Mouse (Mus musculus) hindbrain, embryonic 15.5 days (tissue): Measurements from ENCODE around the gene Pla1a. TPM values are rescaled to one million over a fixed set of nuclear protein-coding genes. Genes with fewer than 3 reads are reported as not detected.

ENCODE experiments used
- ATAC-seq: fragments of 200-750 bp; cut with Nextera tagmentation; 2 replicates; pipeline ENCODE4 v1.8.0; 2017; ENCODE audit warnings: low read depth, moderate number of reproducible peaks, moderate TSS enrichment; ENCODE audit not compliant: low FRiP score
- H3K27ac ChIP-seq: fragments of 300-500 bp; sonication (generic); replicated peaks from 2 replicates; pipeline ENCODE4 v1.5.1; 2015; ENCODE audit warnings: mild to moderate bottlenecking, inconsistent platforms
- H3K27me3 ChIP-seq: fragments of 300-500 bp; sonication (generic); 2 replicates; pipeline ENCODE4 v1.6.1; 2015; ENCODE audit warnings: control low read depth, inconsistent platforms
- H3K36me3 ChIP-seq: fragments of 300-500 bp; sonication (generic); 2 replicates; pipeline ENCODE4 v1.6.1; 2015; ENCODE audit warnings: control low read depth, inconsistent platforms
- H3K4me1 ChIP-seq: fragments of 300-500 bp; sonication (generic); replicated peaks from 2 replicates; pipeline ENCODE4 v1.6.1; 2015; ENCODE audit warnings: control low read depth, inconsistent platforms
- H3K4me2 ChIP-seq: fragments of 300-500 bp; sonication (generic); 2 replicates; pipeline ENCODE4 v1.6.1; 2015; ENCODE audit warnings: moderate library complexity, mild to moderate bottlenecking, inconsistent platforms
- H3K4me3 ChIP-seq: fragments of 300-500 bp; sonication (generic); 2 replicates; pipeline ENCODE4 v1.5.1; 2015; ENCODE audit warnings: mild to moderate bottlenecking, inconsistent platforms
- H3K9ac ChIP-seq: fragments of 300-500 bp; sonication (generic); 2 replicates; pipeline ENCODE4 v1.6.1; 2015; ENCODE audit warnings: inconsistent platforms
- H3K9me3 ChIP-seq: fragments of 300-500 bp; sonication (generic); 2 replicates; pipeline ENCODE4 v1.6.1; 2016; ENCODE audit warnings: control low read depth, inconsistent platforms
- WGBS: fragments of 180-500 bp; shearing (Covaris S2); methylation state at CpG from one replicate; pipeline ENCODE4 v1.1.7; 2015; 5-methylcytosine and 5-hydroxymethylcytosine counted together
- polyA plus RNA-seq: library from polyadenylated mRNA; unstranded; fragments of >200 nt; fragmentation: Nextera tagmentation; extraction: Ambion mirVana; gene quantifications from 2 replicates; pipeline ENCODE4 v1.2.1, GENCODE M21; 2015

Gene Pla1a
- polyA plus RNA-seq, 1 experiment from 2014 or later = 0.45 TPM

GRCm38 (mm10) chr16:38392126-38392894 lies 40.6 kb downstream of the Pla1a start:
- H3K27me3 ChIP-seq = no peaks in the 10 kb centered on the region
- H3K4me1 ChIP-seq = no peaks in the 10 kb centered on the region
- no peak overlapping the region for H3K9ac ChIP-seq
- no peak overlapping the region for H3K4me2 ChIP-seq
- WGBS = 81% methylated on average over 23 of the region's 23 CpGs
- no peaks in the 10 kb centered on the region for H3K36me3 ChIP-seq
- H3K27ac ChIP-seq = no peak overlapping the region
- ATAC-seq = no peak
- no peaks in the 10 kb centered on the region for H3K9me3 ChIP-seq
- H3K4me3 ChIP-seq = no peak overlapping the region

GRCm38 (mm10) chr16:38390322-38390721 lies 42.6 kb downstream of the Pla1a start:
- H3K9ac ChIP-seq = no peak overlapping the region
- no peaks in the 10 kb centered on the region for H3K27me3 ChIP-seq
- H3K4me1 ChIP-seq = no peaks in the 10 kb centered on the region
- 93% methylated on average over 7 of the region's 7 CpGs for WGBS
- no peak for ATAC-seq
- no peaks in the 10 kb centered on the region for H3K9me3 ChIP-seq
- no peak overlapping the region for H3K27ac ChIP-seq
- no peak overlapping the region for H3K4me3 ChIP-seq
- H3K4me2 ChIP-seq = no peak overlapping the region
- no peaks in the 10 kb centered on the region for H3K36me3 ChIP-seq

DNA sequence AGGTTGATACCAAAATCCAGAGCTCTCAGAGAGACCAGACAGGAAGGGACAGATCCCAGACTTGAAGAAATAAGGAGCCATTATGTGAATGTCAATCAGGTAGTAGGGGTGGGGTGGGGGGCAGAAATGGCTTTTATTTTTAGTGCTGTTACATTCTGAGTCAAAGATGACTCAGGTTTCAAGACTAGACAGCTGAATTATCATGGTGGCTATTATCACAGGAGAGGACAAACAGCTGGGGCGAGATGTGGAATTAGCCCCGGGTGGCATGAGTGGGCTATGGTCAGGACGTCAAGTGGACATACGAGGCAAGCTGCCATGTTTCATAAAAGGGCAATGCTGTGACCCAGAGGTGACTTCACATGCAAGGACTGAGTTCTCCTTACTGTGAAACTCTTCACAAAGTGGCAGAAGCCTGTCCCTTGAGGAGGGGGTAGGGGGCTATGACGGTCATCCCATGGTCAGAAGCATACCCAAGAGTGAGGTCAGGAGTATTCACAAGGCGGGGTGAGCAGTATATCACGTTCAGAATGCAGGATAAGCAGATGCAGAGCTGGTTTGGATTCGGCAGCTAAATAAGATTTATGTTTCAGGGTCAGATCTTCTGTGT lies 43.6 kb downstream of the Pla1a start:
- Histone ChIP-seq H3K27ac (no peak overlapping the region), H3K36me3 (no peaks in the 10 kb centered on the region), H3K4me2 (no peak overlapping the region), H3K27me3 (no peaks in the 10 kb centered on the region), H3K9ac (no peak overlapping the region), H3K4me3 (no peak overlapping the region), H3K4me1 (no peaks in the 10 kb centered on the region), H3K9me3 (no peaks in the 10 kb centered on the region)
- no peak for ATAC-seq
- 80% methylated on average over 8 of the region's 8 CpGs for WGBS

DNA sequence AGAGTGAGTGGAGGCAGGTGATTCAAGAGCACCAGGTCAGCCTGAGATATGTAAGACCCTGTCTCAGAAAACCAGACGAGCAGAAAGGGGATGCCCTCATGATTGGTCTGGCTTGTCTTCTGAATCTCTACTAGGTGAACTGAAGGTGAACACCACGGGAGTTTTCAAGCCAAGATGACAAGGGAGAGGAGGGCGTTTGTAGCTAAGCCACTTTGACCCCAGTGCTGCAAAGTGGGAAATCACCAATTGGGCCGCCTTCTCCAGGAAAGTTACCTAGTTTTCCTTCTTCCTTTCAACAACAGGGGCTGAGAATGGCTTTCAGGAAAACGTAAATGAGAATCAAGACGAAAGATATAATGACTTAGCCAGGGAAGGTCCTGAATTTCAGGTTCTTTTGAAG lies 44.2 kb downstream of the Pla1a start:
- ATAC-seq = no peak
- Histone ChIP-seq H3K4me1 (no peaks in the 10 kb centered on the region), H3K27ac (no peak overlapping the region), H3K36me3 (no peaks in the 10 kb centered on the region), H3K9ac (no peak overlapping the region), H3K9me3 (no peaks in the 10 kb centered on the region), H3K27me3 (no peaks in the 10 kb centered on the region), H3K4me2 (no peak overlapping the region), H3K4me3 (no peak overlapping the region)
- 80% methylated on average over 6 of the region's 6 CpGs for WGBS

DNA sequence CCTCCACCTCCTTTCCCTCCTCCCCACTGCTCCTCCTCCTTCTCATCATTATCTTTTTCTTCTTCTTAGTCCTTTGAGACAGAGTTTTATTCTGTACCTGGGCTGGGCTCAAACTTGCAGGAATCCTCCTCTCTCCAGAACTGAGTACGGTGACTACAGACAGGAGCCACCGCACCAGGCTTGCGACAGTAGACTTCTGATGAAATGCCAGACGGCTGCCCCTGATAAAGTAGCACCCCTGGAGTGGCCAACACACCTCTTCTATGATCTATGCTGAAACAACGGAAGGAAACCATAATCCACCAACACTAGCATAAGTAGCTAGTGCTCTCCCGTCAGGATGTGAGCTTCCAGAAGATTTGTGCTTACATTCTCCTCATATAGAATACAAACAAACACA lies 45.6 kb downstream of the Pla1a start:
- Histone ChIP-seq H3K27ac (no peak overlapping the region), H3K4me1 (no peaks in the 10 kb centered on the region), H3K4me3 (no peak overlapping the region), H3K36me3 (no peaks in the 10 kb centered on the region), H3K9ac (no peak overlapping the region), H3K27me3 (no peaks in the 10 kb centered on the region), H3K9me3 (no peaks in the 10 kb centered on the region), H3K4me2 (no peak overlapping the region)
- 86% methylated on average over 6 of the region's 6 CpGs for WGBS
- no peak for ATAC-seq

GRCm38 (mm10) chr16:38385700-38386099 lies 47.2 kb downstream of the Pla1a start:
- no peaks in the 10 kb centered on the region for H3K36me3 ChIP-seq
- no peak overlapping the region for H3K27ac ChIP-seq
- no peaks in the 10 kb centered on the region for H3K9me3 ChIP-seq
- 95% methylated on average over 4 of the region's 4 CpGs for WGBS
- H3K4me2 ChIP-seq = no peak overlapping the region
- H3K4me1 ChIP-seq = no peaks in the 10 kb centered on the region
- no peaks in the 10 kb centered on the region for H3K27me3 ChIP-seq
- no peak overlapping the region for H3K9ac ChIP-seq
- no peak overlapping the region for H3K4me3 ChIP-seq
- ATAC-seq = no peak

- Histone ChIP-seq H3K27ac (no peak overlapping the region), H3K4me3 (no peak overlapping the region), H3K36me3 (no peaks in the 10 kb centered on the region), H3K9me3 (no peaks in the 10 kb centered on the region), H3K4me1 (no peaks in the 10 kb centered on the region), H3K4me2 (no peak overlapping the region), H3K9ac (no peak overlapping the region), H3K27me3 (no peaks in the 10 kb centered on the region)
- 92% methylated on average over 6 of the region's 6 CpGs for WGBS
- no peak for ATAC-seq
These were observed 47.7 kb downstream of the Pla1a start for GRCm38 (mm10) chr16:38385184-38385634.

- 74% methylated on average over 2 of the region's 2 CpGs for WGBS
- H3K4me1 ChIP-seq = no peaks in the 10 kb centered on the region
- H3K9me3 ChIP-seq = no peaks in the 10 kb centered on the region
- no peak overlapping the region for H3K4me2 ChIP-seq
- ATAC-seq = no peak
- no peaks in the 10 kb centered on the region for H3K27me3 ChIP-seq
- no peak overlapping the region for H3K4me3 ChIP-seq
- no peaks in the 10 kb centered on the region for H3K36me3 ChIP-seq
- no peak overlapping the region for H3K27ac ChIP-seq
- H3K9ac ChIP-seq = no peak overlapping the region
These were observed 49.3 kb downstream of the Pla1a start for GRCm38 (mm10) chr16:38383683-38384082.

DNA sequence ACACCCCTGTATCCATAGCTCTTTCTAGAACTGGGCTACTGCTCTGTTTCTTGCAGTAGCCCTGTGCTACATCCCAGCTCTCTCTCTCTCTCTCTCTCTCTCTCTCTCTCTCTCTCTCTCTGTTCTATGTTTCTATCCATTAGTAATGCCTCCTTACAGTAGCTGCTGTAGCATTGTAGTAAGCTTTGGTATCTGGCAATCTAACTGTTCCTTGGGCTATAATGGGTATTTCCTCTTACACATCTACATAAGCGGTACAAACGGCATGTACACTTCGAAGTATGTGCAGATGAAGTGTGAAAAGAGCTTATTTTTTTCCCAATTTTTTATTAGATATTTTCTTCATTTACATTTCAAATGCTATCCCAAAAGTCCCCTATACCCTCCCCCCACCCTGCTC lies 53.0 kb downstream of the Pla1a start:
- WGBS = 96% methylated on average over 3 of the region's 3 CpGs
- Histone ChIP-seq H3K4me1 (peaks cover 12% of the 10 kb centered on the region), H3K27ac (no peak overlapping the region), H3K4me3 (no peak overlapping the region), H3K4me2 (no peak overlapping the region), H3K36me3 (no peaks in the 10 kb centered on the region), H3K27me3 (no peaks in the 10 kb centered on the region), H3K9ac (no peak overlapping the region), H3K9me3 (no peaks in the 10 kb centered on the region)
- no peak for ATAC-seq

DNA sequence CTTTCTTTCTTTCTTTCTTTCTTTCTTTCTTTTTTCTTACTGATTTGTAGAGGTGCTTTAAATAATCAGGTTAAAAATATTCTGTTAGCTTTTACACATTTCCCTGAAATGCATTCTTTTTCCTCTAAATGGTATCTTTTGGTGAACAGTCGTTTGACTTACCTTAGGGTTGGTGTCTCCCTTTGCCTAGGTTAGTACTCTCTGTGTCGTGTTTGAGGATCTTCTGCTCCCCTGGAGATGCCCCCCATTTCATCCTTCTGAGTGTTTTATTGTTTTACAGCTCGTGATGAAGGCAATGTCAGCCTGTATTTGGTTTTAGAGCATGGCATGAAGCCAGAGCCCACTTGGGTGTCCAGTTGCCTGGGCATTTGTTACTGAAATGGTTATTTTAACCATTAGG lies 53.5 kb downstream of the Pla1a start:
- no peaks in the 10 kb centered on the region for H3K36me3 ChIP-seq
- WGBS = 50% methylated on average over 3 of the region's 3 CpGs
- no peaks in the 10 kb centered on the region for H3K27me3 ChIP-seq
- H3K4me1 ChIP-seq = peaks cover 12% of the 10 kb centered on the region
- no peak for ATAC-seq
- H3K27ac ChIP-seq = no peak overlapping the region
- H3K9me3 ChIP-seq = no peaks in the 10 kb centered on the region
- no peak overlapping the region for H3K4me3 ChIP-seq
- no peak overlapping the region for H3K9ac ChIP-seq
- H3K4me2 ChIP-seq = no peak overlapping the region

DNA sequence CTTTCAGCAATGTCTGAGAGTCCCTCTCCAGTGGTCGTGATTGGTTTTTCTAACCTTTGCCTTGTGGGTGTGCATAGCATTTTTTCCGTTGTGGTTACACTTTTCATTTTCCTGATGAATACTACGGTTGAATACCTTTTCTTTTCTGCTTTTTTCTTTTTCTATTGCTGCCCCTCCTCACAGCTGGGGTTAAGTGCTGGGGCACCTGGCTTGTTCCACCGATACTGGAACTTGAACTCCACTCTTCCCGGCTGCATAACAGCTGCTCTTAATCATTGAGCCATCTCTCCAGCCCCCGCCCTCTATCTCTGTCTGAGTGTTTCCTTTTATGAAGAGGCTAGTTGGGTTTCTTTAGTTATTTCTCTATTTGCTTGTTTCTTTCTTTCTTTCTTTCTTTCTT lies 53.9 kb downstream of the Pla1a start:
- Histone ChIP-seq H3K27me3 (no peaks in the 10 kb centered on the region), H3K4me1 (peaks cover 12% of the 10 kb centered on the region), H3K9me3 (no peaks in the 10 kb centered on the region), H3K4me3 (no peak overlapping the region), H3K36me3 (no peaks in the 10 kb centered on the region), H3K9ac (no peak overlapping the region), H3K27ac (no peak overlapping the region), H3K4me2 (no peak overlapping the region)
- WGBS = 69% methylated on average over 6 of the region's 6 CpGs
- ATAC-seq = no peak

DNA sequence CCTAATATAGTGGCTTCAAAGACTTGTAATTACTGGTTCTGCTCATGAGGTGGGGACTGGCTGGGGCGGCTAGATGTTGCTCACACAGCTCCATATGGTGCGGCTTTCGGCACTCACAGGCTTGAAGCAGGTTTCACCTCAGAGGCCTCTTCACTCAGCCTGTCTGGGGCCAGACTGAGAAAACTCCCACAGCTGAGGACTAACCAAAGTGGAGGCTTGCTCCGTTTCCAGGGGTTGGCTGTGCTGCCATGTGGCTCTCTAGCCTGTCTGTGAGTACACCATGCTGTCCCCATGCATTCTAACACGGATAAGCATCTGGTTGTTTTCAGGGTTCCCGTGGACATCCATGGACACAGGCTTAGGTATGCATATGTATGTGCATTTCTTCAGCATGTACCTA lies 54.4 kb downstream of the Pla1a start:
- Histone ChIP-seq H3K4me1 (peaks cover 12% of the 10 kb centered on the region), H3K9me3 (no peaks in the 10 kb centered on the region), H3K9ac (no peak overlapping the region), H3K36me3 (no peaks in the 10 kb centered on the region), H3K4me2 (no peak overlapping the region), H3K4me3 (no peak overlapping the region), H3K27me3 (no peaks in the 10 kb centered on the region), H3K27ac (no peak overlapping the region)
- WGBS = 84% methylated on average over 6 of the region's 6 CpGs
- ATAC-seq = no peak

DNA sequence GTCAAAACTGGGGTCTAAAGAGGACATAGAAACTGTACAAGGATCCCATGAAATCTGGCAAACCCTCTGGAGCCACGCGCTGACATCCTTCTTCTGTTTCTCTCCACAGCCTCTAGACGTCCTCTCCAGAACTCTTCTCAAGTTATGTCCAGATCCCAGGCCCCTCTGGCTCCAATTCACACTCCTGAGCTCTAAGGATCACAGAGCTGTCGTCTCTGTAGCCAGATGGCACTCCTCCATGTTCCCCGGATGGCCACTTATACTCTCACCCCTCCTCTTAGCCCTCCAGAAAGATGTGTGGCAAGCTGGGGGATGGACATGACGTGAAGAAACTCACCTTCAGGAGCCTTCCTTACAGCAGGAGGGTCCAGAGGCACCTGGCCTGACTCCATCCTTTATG lies 55.4 kb downstream of the Pla1a start:
- H3K36me3 ChIP-seq = no peaks in the 10 kb centered on the region
- H3K9me3 ChIP-seq = no peaks in the 10 kb centered on the region
- no peak overlapping the region for H3K9ac ChIP-seq
- no peak overlapping the region for H3K27ac ChIP-seq
- no peak for ATAC-seq
- WGBS = 80% methylated on average over 6 of the region's 6 CpGs
- no peak overlapping the region for H3K4me3 ChIP-seq
- peaks cover 12% of the 10 kb centered on the region for H3K4me1 ChIP-seq
- H3K27me3 ChIP-seq = no peaks in the 10 kb centered on the region
- no peak overlapping the region for H3K4me2 ChIP-seq
